Mouse (Mus musculus) lung, postnatal 25 days (tissue): ENCODE measurements around the gene Kmo.

Experiments
- DNase-seq: peaks from one replicate; pipeline ENCODE4 v3.0.0; 2022; ENCODE audit warnings: low spot score

The Kmo gene

GRCm38 (mm10) chr1:175632470-175632869 is 12.3 kb downstream of the Kmo start:
- no peak for DNase-seq

GRCm38 (mm10) chr1:175637677-175638076 is 17.5 kb downstream of the Kmo start:
- peak; percentile 8 for DNase-seq

- DNase-seq, result no peak
Observed at GRCm38 (mm10) chr1:175639072-175639471, 18.9 kb downstream of the Kmo start.

GRCm38 (mm10) chr1:175640435-175641150 is 20.4 kb downstream of the Kmo start:
- no peak for DNase-seq

- peak; percentile 18 for DNase-seq
Observed at GRCm38 (mm10) chr1:175643496-175644265, 23.5 kb downstream of the Kmo start.

GRCm38 (mm10) chr1:175646952-175647351 is 26.8 kb downstream of the Kmo start:
- no peak for DNase-seq

GRCm38 (mm10) chr1:175648615-175649014 is 28.4 kb downstream of the Kmo start:
- DNase-seq, result no peak

- peak; percentile 18 for DNase-seq
Observed at GRCm38 (mm10) chr1:175659900-175660299, 39.7 kb downstream of the Kmo start.

- DNase-seq, result peak; percentile 13
Observed at GRCm38 (mm10) chr1:175668666-175669405, 48.7 kb downstream of the Kmo start.

- no peak for DNase-seq
Observed at GRCm38 (mm10) chr1:175669456-175669855, 49.3 kb downstream of the Kmo start.

GRCm38 (mm10) chr1:175670042-175670441 is 49.9 kb downstream of the Kmo start:
- DNase-seq, result no peak

- no peak for DNase-seq
Observed at GRCm38 (mm10) chr1:175671626-175672025, 51.4 kb downstream of the Kmo start.

- DNase-seq, result no peak
Observed at GRCm38 (mm10) chr1:175673563-175674325, 53.6 kb downstream of the Kmo start.

GRCm38 (mm10) chr1:175675116-175675515 is 54.9 kb downstream of the Kmo start:
- no peak for DNase-seq

- no peak for DNase-seq
Observed at GRCm38 (mm10) chr1:175677459-175677858, 57.3 kb downstream of the Kmo start.

GRCm38 (mm10) chr1:175680995-175681394 is 60.8 kb downstream of the Kmo start:
- no peak for DNase-seq

GRCm38 (mm10) chr1:175691686-175692245 is 71.6 kb downstream of the Kmo start:
- no peak for DNase-seq

GRCm38 (mm10) chr1:175692246-175692996 is 72.2 kb downstream of the Kmo start, which contains the start of the genes Opn3 and Chml:
Opn3 (minus strand) TSS chr1:175692776.
Chml (minus strand) TSS chr1:175692901.
- peak; percentile 99 for DNase-seq

GRCm38 (mm10) chr1:175692997-175693361 is 72.8 kb downstream of the Kmo start:
- no peak for DNase-seq

GRCm38 (mm10) chr1:175693429-175693960 is 73.3 kb downstream of the Kmo start:
- no peak for DNase-seq
